Mouse (Mus musculus) kidney, adult 2 months (tissue): ENCODE results near the gene Cox19.

Experiments
- CTCF ChIP-seq: fragments of 200-500 bp; conservative IDR thresholded peaks from 2 replicates; pipeline ENCODE4 v1.5.1; 2011; ENCODE audit warnings: low read depth, mild to moderate bottlenecking, control low read depth, low read length, moderate library complexity, mixed read lengths; ENCODE audit not compliant: insufficient read depth, insufficient read length
- POLR2A ChIP-seq: fragments of 200-500 bp; IDR thresholded peaks from one replicate; pipeline ENCODE4 v1.6.1; 2011; ENCODE audit warnings: low read depth, low read length, control low read depth

DNA sequence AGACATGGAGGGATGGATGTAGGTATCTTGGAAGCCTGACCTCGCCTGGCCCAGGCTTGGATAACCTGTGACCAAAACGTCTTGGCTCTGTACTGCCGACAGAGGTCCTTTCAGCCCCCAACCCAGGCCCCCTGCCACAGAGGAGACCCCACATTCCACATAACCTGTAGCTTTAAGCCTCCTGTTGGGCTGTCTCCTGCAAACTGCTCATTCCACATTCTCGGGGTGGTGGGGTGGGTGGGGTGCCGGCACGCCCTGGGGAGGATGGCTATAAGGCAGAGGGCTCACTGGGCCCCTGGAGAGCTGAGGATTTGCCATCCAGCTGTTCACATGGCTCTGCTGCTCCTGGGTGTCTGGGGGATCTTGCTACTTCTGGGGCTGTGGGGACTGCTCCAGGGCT is 1.1 kb upstream of the Cox19 start, which contains the start of gene Cyp2w1:
- no peak for TF ChIP-seq POLR2A
- TF ChIP-seq CTCF, result no peak
